Mouse (Mus musculus) stomach, adult 2 months (tissue): Measurements from ENCODE around the gene Acad8. TPM values are rescaled to one million over a fixed set of nuclear protein-coding genes. Genes with fewer than 3 reads are reported as not detected.

Source experiments
- polyA plus RNA-seq: library from polyadenylated mRNA; depleted of rRNA; stranded (reverse); fragments of >200 nt; gene quantifications from 2 replicates; pipeline ENCODE4 v1.2.3, GENCODE M21; 2012; rRNA removed

Gene Acad8
- polyA plus RNA-seq = 5.6 and 6.6 TPM in 2 replicates

GRCm38 (mm10) chr9:26999461-27000395 is at the start of gene Acad8, which contains the start of gene Thyn1:
TSS of gene Acad8 (minus strand) at chr9:26999566.
TSS of gene Thyn1 (plus strand) at chr9:26999710.

GRCm38 (mm10) chr9:27029828-27030762 is 30.7 kb upstream of the Acad8 start, which contains the start of the genes Vps26b and Ncapd3:
TSS of gene Vps26b (minus strand) at chr9:27030065.
TSS of gene Ncapd3 (plus strand) at chr9:27030175.

Other genes with a start within 250 kb of the Acad8 start
- 2.2 and 2.3 TPM in 2 replicates for gene Glb1l2, start 193.1 kb downstream of the Acad8 start, polyA plus RNA-seq
- gene Glb1l3, start 138.7 kb downstream of the Acad8 start, polyA plus RNA-seq = 0.10 TPM in 1 of 2 replicates, not detected in the other
- 0.23 and 0.28 TPM in 2 replicates for gene Gm1110, start 76.5 kb downstream of the Acad8 start, polyA plus RNA-seq
- gene Thyn1, start 144 bp upstream of the Acad8 start, polyA plus RNA-seq = 0.85 and 2.2 TPM in 2 replicates
- gene Vps26b, start 30.5 kb upstream of the Acad8 start, polyA plus RNA-seq = 12.6 and 20.3 TPM in 2 replicates
- 4.7 and 5.4 TPM in 2 replicates for gene Ncapd3, start 30.6 kb upstream of the Acad8 start, polyA plus RNA-seq
- gene Jam3, start 155.9 kb upstream of the Acad8 start, polyA plus RNA-seq = 6.0 and 7.4 TPM in 2 replicates